Mouse (Mus musculus): ENCODE measurements around the gene Cul4a. TPM values are rescaled to one million over a fixed set of nuclear protein-coding genes. Genes with fewer than 3 reads are reported as not detected.

Gene Cul4a
- polyA plus RNA-seq, 1 experiment from 2014 or later: 107 TPM

DNA sequence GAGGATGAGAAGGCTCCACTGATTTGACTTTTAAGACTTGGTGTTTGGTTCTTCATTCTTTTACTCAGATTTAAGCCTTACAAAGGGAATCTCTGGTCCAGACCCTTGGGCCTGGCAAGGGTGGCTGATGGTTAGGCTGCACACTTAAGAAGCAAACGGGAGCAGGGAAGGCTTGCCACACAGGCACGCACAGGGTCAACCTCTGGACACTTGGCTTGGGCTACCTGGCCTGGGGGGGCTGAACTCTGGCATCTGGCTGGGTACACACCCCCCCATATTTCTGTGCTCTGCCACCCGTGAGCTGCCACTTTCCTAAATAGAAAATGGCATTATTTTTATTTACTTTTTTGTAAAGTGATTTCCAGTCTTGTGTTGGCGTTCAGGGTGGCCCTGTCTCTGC lies 69.4 kb downstream of the Cul4a start:
- Histone ChIP-seq H3K9me3 (no peaks in the 10 kb centered on the region), H3K27me3 (ENCODE audit: insufficient read depth, poor library complexity, severe bottlenecking) (no peaks in the 10 kb centered on the region), H3K36me3 (peaks cover 90% of the 10 kb centered on the region), H3K4me1 (peaks cover 15% of the 10 kb centered on the region), H3K4me3 (no peak overlapping the region), H3K27ac (no peak overlapping the region)
- WGBS: 83% methylated on average over 4 of the region's 4 CpGs
- DNase-seq (ENCODE audit: low spot score): no peak

- H3K36me3 ChIP-seq: peaks cover 83% of the 10 kb centered on the region
Observed at GRCm38 (mm10) chr8:13175650-13176049, 70.2 kb downstream of the Cul4a start.

GRCm38 (mm10) chr8:13177173-13177852 lies 71.9 kb downstream of the Cul4a start:
- 94% methylated on average over 7 of the region's 7 CpGs for WGBS
- Histone ChIP-seq H3K4me3 (no peak overlapping the region), H3K27me3 (ENCODE audit: insufficient read depth, poor library complexity, severe bottlenecking) (no peaks in the 10 kb centered on the region), H3K4me1 (peaks cover 27% of the 10 kb centered on the region), H3K36me3 (peaks cover 67% of the 10 kb centered on the region), H3K27ac (no peak overlapping the region), H3K9me3 (no peaks in the 10 kb centered on the region)
- DNase-seq (ENCODE audit: low spot score): no peak

More at GRCm38 (mm10) chr8:13175650-13176049, 70.2 kb downstream of the Cul4a start:
- no peak overlapping the region; the same call in 1 of the 2 replicates for H3K27ac ChIP-seq
- no peaks in the 10 kb centered on the region for H3K27me3 ChIP-seq (ENCODE audit: insufficient read depth, poor library complexity, severe bottlenecking)
- no peaks in the 10 kb centered on the region for H3K9me3 ChIP-seq
- peaks cover 15% of the 10 kb centered on the region for H3K4me1 ChIP-seq
- WGBS: 77% methylated on average over 1 of the region's 1 CpGs
- H3K4me3 ChIP-seq: no peak overlapping the region
- no peak for DNase-seq (ENCODE audit: low spot score)

- Histone ChIP-seq H3K36me3 (peaks cover 63% of the 10 kb centered on the region), H3K4me3 (no peak overlapping the region), H3K9me3 (no peaks in the 10 kb centered on the region), H3K27me3 (ENCODE audit: insufficient read depth, poor library complexity, severe bottlenecking) (no peaks in the 10 kb centered on the region), H3K27ac (no peak overlapping the region), H3K4me1 (peaks cover 30% of the 10 kb centered on the region)
- no peak for DNase-seq (ENCODE audit: low spot score)
- WGBS: 92% methylated on average over 5 of the region's 5 CpGs
Observed at GRCm38 (mm10) chr8:13178137-13178536, 72.7 kb downstream of the Cul4a start.

- 66% methylated on average over 6 of the region's 6 CpGs for WGBS
- Histone ChIP-seq H3K36me3 (peaks cover 54% of the 10 kb centered on the region), H3K27me3 (ENCODE audit: insufficient read depth, poor library complexity, severe bottlenecking) (no peaks in the 10 kb centered on the region), H3K4me3 (no peak overlapping the region), H3K27ac (peak overlapping the region; percentile 52; the same call in 1 of the 2 replicates), H3K9me3 (no peaks in the 10 kb centered on the region), H3K4me1 (peaks cover 30% of the 10 kb centered on the region)
- no peak for DNase-seq (ENCODE audit: low spot score)
Observed at GRCm38 (mm10) chr8:13179482-13179881, 74.1 kb downstream of the Cul4a start.

GRCm38 (mm10) chr8:13179948-13180347 lies 74.5 kb downstream of the Cul4a start:
- WGBS: 80% methylated on average over 7 of the region's 7 CpGs
- no peak for DNase-seq (ENCODE audit: low spot score)
- no peaks in the 10 kb centered on the region for H3K27me3 ChIP-seq (ENCODE audit: insufficient read depth, poor library complexity, severe bottlenecking)
- H3K4me1 ChIP-seq: peaks cover 30% of the 10 kb centered on the region
- no peaks in the 10 kb centered on the region for H3K9me3 ChIP-seq
- H3K4me3 ChIP-seq: no peak overlapping the region
- peaks cover 54% of the 10 kb centered on the region for H3K36me3 ChIP-seq
- peak overlapping the region; percentile 52 for H3K27ac ChIP-seq

GRCm38 (mm10) chr8:13180408-13180807 lies 75.0 kb downstream of the Cul4a start:
- H3K9me3 ChIP-seq: no peaks in the 10 kb centered on the region
- no peak for DNase-seq (ENCODE audit: low spot score)
- peaks cover 30% of the 10 kb centered on the region for H3K4me1 ChIP-seq
- no peaks in the 10 kb centered on the region for H3K27me3 ChIP-seq (ENCODE audit: insufficient read depth, poor library complexity, severe bottlenecking)
- H3K27ac ChIP-seq: peak overlapping the region; percentile 72; the same call in 1 of the 2 replicates
- H3K36me3 ChIP-seq: peaks cover 54% of the 10 kb centered on the region
- 80% methylated on average over 9 of the region's 9 CpGs for WGBS
- H3K4me3 ChIP-seq: no peak overlapping the region

- no peak for DNase-seq (ENCODE audit: low spot score)
- WGBS: 46% methylated on average over 18 of the region's 18 CpGs
- H3K4me3 ChIP-seq: no peak overlapping the region
- peaks cover 30% of the 10 kb centered on the region for H3K4me1 ChIP-seq
- H3K27me3 ChIP-seq (ENCODE audit: insufficient read depth, poor library complexity, severe bottlenecking): no peaks in the 10 kb centered on the region
- H3K36me3 ChIP-seq: peaks cover 54% of the 10 kb centered on the region
- H3K27ac ChIP-seq: peak overlapping the region; percentile 72
- H3K9me3 ChIP-seq: no peaks in the 10 kb centered on the region
Observed at GRCm38 (mm10) chr8:13180911-13181690, 75.7 kb downstream of the Cul4a start.

DNA sequence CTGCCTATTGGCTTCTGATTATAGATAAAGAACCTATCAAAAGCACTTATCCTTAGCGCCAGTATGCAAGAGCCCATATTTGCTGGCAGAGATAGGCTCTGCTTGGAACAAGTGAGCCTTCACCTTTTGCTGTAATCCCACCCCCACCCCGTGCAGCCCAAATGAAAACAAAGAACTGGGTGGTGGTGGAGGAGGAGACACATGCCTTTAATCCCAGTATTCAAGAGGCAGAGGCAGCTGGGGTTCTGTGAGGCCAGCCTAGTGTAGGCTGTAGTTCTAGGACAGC lies 76.2 kb downstream of the Cul4a start:
- whole genome bisulfite sequencing: 25% methylated on average over 2 of the region's 2 CpGs

DNA sequence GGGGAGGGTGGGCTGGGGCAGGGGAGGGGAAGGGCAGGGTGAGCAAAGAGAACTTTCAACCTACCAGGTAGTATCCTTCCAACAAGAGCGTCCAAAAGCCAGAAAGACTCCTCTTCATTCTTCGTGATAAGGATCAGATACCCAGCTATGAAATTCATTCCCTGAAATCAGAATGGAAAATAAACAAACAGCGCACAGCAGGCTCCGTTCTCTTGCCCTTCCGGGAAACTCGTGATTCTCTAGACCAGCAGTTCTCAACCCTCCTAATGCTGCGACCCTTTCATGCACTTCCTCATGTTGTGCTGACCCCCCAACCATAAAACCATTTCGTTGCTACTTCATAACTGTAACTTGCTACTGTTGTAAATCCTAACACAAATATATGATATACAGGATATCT lies 81.4 kb downstream of the Cul4a start:
- no peak overlapping the region for H3K27ac ChIP-seq
- no peak for DNase-seq (ENCODE audit: low spot score)
- no peaks in the 10 kb centered on the region for H3K9me3 ChIP-seq
- H3K4me1 ChIP-seq: peaks cover 8% of the 10 kb centered on the region
- H3K36me3 ChIP-seq: peaks cover 57% of the 10 kb centered on the region
- 84% methylated on average over 8 of the region's 8 CpGs for WGBS
- no peaks in the 10 kb centered on the region for H3K27me3 ChIP-seq (ENCODE audit: insufficient read depth, poor library complexity, severe bottlenecking)
- H3K4me3 ChIP-seq: no peak overlapping the region

More for the DNA sequence above, 76.2 kb downstream of the Cul4a start:
- no peaks in the 10 kb centered on the region for H3K9me3 ChIP-seq
- no peak overlapping the region for H3K4me3 ChIP-seq
- H3K27me3 ChIP-seq (ENCODE audit: insufficient read depth, poor library complexity, severe bottlenecking): no peaks in the 10 kb centered on the region
- DNase-seq (ENCODE audit: low spot score): no peak
- H3K27ac ChIP-seq: peak overlapping the region; percentile 72
- peaks cover 30% of the 10 kb centered on the region for H3K4me1 ChIP-seq
- H3K36me3 ChIP-seq: peaks cover 53% of the 10 kb centered on the region

GRCm38 (mm10) chr8:13187229-13187628 lies 81.8 kb downstream of the Cul4a start:
- no peaks in the 10 kb centered on the region for H3K9me3 ChIP-seq
- peaks cover 61% of the 10 kb centered on the region for H3K36me3 ChIP-seq
- peaks cover 4% of the 10 kb centered on the region; the same call in 1 of the 2 replicates for H3K4me1 ChIP-seq
- no peak for DNase-seq (ENCODE audit: low spot score)
- WGBS: 75% methylated on average over 9 of the region's 9 CpGs
- no peak overlapping the region for H3K27ac ChIP-seq
- H3K4me3 ChIP-seq: no peak overlapping the region
- no peaks in the 10 kb centered on the region for H3K27me3 ChIP-seq (ENCODE audit: insufficient read depth, poor library complexity, severe bottlenecking)

GRCm38 (mm10) chr8:13187638-13188037 lies 82.2 kb downstream of the Cul4a start:
- Histone ChIP-seq H3K36me3 (peaks cover 64% of the 10 kb centered on the region), H3K4me3 (no peak overlapping the region), H3K27ac (no peak overlapping the region), H3K4me1 (0 out of 2 replicates have a peak, but pooled peaks cover under 1% of the 10 kb centered on the region), H3K27me3 (ENCODE audit: insufficient read depth, poor library complexity, severe bottlenecking) (no peaks in the 10 kb centered on the region), H3K9me3 (no peaks in the 10 kb centered on the region)
- DNase-seq (ENCODE audit: low spot score): no peak
- WGBS: 76% methylated on average over 7 of the region's 7 CpGs

GRCm38 (mm10) chr8:13188052-13188555 lies 82.7 kb downstream of the Cul4a start:
- DNase-seq (ENCODE audit: low spot score): no peak
- no peaks in the 10 kb centered on the region for H3K27me3 ChIP-seq (ENCODE audit: insufficient read depth, poor library complexity, severe bottlenecking)
- no peak overlapping the region for H3K4me3 ChIP-seq
- H3K36me3 ChIP-seq: peaks cover 63% of the 10 kb centered on the region
- no peak overlapping the region for H3K27ac ChIP-seq
- no peaks in the 10 kb centered on the region for H3K9me3 ChIP-seq
- no peaks in the 10 kb centered on the region for H3K4me1 ChIP-seq
- 91% methylated on average over 13 of the region's 13 CpGs for WGBS
